Mouse (Mus musculus) left cerebral cortex, adult 2 months (tissue): ENCODE data around the gene Ptprc. TPM values are rescaled to one million over a fixed set of nuclear protein-coding genes. Genes with fewer than 3 reads are reported as not detected.
A peak's percentile ranks its signal among the peaks of the same experiment; 100 is the strongest.

Experiments
- DNase-seq, 2 experiments: peaks; one replicate each; pipeline ENCODE4 v3.0.0; 2021 to 2022; ENCODE audit warnings: low spot score in 2 of 2, mixed read lengths in 1 of 2; ENCODE audit errors: extremely low spot score in 1 of 2
- H3K27ac ChIP-seq: fragments of 200-600 bp; 2 replicates; pipeline ENCODE4 v1.8.1; 2022
- H3K4me3 ChIP-seq: fragments of 200-600 bp; 2 replicates; pipeline ENCODE4 v1.8.1; 2022
- CTCF ChIP-seq: fragments of 200-600 bp; IDR thresholded peaks from 2 replicates; pipeline ENCODE4 v1.8.1; 2022; ENCODE audit warnings: antibody characterized with exemption, mild to moderate bottlenecking, moderate library complexity
- intact Hi-C: fragments of 180-260 bp; cut with DNase I; formaldehyde crosslinking; loops from one replicate; pipeline ENCODE4 v1.15.1; 2025
- long read RNA-seq, 2 experiments: library from polyadenylated mRNA; stranded (forward); transcript quantifications; one replicate each; pipeline ENCODE4 v2.0.0; 2021; ENCODE audit warnings: borderline mapping rate in 2 of 2
- total RNA-seq, 2 experiments: library from RNA; stranded (reverse); gene quantifications; 2 replicates each; pipeline ENCODE4 v1.2.3; 2021

Gene Ptprc
- 1 to 10 TPM; 1.7 to 3.4 TPM for total RNA-seq
- long read RNA-seq, experiment 1, full-length matches to known transcripts, result 1 of 1 reads
- long read RNA-seq, experiment 1, partial matches to known transcripts, result 0 of 1 reads
- long read RNA-seq, experiment 1, other reads (novel, unspliced or antisense), result 0 of 1 reads
- long read RNA-seq, experiment 2, partial matches to known transcripts, result 0 of 1 reads
- long read RNA-seq, experiment 2, other reads (novel, unspliced or antisense), result 1 of 1 reads

GRCm38 (mm10) chr1:138175494-138175893, at the start of gene Ptprc:
Gene Ptprc, minus strand, starts transcription at chr1:138175708.
- no peak for DNase-seq

GRCm38 (mm10) chr1:138214736-138215458, 39.4 kb upstream of the Ptprc start:
- Histone ChIP-seq H3K27ac (no peak overlapping the region), H3K4me3 (no peak overlapping the region)
- TF ChIP-seq CTCF, result no peak
- DNase-seq, result no peak
- intact Hi-C loops, result no loop called here

More at GRCm38 (mm10) chr1:138175494-138175893, at the start of gene Ptprc:
- intact Hi-C loops, result no loop called here
- Histone ChIP-seq H3K4me3 (no peak within 1 kb of the TSS), H3K27ac (no peak within 1 kb of the TSS)
- no peak for TF ChIP-seq CTCF

DNA sequence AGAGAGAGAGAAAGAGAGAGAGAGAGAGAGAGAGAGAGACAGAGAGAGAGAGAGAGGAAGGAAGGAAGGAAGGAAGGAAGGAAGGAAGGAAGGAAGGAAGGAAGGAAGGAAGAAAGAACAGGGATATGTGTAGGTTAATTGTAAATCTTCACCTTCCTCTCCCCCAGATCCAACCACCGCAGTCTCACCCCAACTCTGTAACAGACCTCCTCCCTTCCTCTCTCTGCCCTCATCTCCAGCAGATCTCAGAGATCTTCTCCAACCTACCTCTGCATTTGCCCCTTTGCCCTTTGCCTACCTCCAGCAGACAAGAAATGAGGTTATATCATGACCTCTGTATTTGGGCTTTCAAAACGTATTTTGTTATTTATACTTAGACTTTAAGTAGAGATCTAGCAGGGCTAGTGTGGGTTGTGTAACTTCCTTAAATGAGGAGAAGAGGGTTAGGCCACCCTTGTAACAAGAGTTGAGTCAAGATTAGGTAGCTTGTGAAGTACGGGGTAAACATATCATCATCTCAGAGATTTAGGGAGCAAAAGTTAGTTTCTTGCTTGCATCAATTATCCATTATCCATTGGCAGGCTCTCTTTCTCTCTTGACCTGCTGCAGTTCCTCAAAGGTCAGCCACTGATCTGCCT, 35.0 kb upstream of the Ptprc start:
- H3K27ac ChIP-seq, result no peak overlapping the region
- intact Hi-C loops, result no loop called here
- DNase-seq, result no peak
- no peak overlapping the region for H3K4me3 ChIP-seq
- no peak for TF ChIP-seq CTCF

DNA sequence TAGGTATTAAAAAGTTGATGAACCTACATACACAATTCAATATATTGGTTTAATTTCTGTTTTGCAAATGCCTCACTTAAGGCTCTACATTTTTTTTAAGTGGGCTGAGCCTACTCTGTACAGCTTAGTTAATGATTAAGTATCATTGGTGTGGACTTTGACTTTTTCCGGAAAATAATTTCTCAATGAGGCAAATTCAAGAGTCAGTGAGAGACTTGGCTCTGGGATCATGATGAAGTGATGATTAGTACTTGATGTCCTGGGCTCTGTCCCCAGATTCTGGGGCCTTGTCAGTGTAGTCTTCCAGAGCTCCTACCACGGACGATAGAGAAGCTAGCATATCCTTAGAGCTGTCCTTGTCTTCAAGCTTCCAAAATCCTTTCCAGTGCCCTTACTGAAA, 34.2 kb upstream of the Ptprc start:
- TF ChIP-seq CTCF, result no peak
- intact Hi-C loops, result no loop called here
- H3K27ac ChIP-seq, result no peak overlapping the region
- no peak overlapping the region for H3K4me3 ChIP-seq
- no peak for DNase-seq

- intact Hi-C loops, result no loop called here
- H3K27ac ChIP-seq, result no peak overlapping the region
- DNase-seq, result no peak
These were observed 30.5 kb upstream of the Ptprc start for GRCm38 (mm10) chr1:138206041-138206440.

GRCm38 (mm10) chr1:138191689-138192508, 16.4 kb upstream of the Ptprc start:
- DNase-seq, result peak; percentile 12 to 19
- H3K4me3 ChIP-seq, result no peak overlapping the region
- intact Hi-C loops, result no loop called here
- 0 out of 2 replicates have a peak overlapping the region, but pooled peaks have one; percentile 28 for H3K27ac ChIP-seq
- TF ChIP-seq CTCF, result no peak

More at GRCm38 (mm10) chr1:138206041-138206440, 30.5 kb upstream of the Ptprc start:
- H3K4me3 ChIP-seq, result no peak overlapping the region
- TF ChIP-seq CTCF, result no peak

- intact Hi-C loops, result no loop called here
These were observed 12.6 kb upstream of the Ptprc start for GRCm38 (mm10) chr1:138188131-138188530.

GRCm38 (mm10) chr1:138185904-138186303, 10.4 kb upstream of the Ptprc start:
- no peak for TF ChIP-seq CTCF

More at GRCm38 (mm10) chr1:138188131-138188530, 12.6 kb upstream of the Ptprc start:
- no peak for DNase-seq
- Histone ChIP-seq H3K4me3 (no peak overlapping the region), H3K27ac (no peak overlapping the region)
- no peak for TF ChIP-seq CTCF

GRCm38 (mm10) chr1:138180081-138180480, 4.6 kb upstream of the Ptprc start:
- Histone ChIP-seq H3K27ac (no peak overlapping the region), H3K4me3 (no peak overlapping the region)
- intact Hi-C loops, result no loop called here
- no peak for TF ChIP-seq CTCF
- no peak for DNase-seq

More at GRCm38 (mm10) chr1:138185904-138186303, 10.4 kb upstream of the Ptprc start:
- Histone ChIP-seq H3K27ac (no peak overlapping the region), H3K4me3 (no peak overlapping the region)
- intact Hi-C loops, result no loop called here
- no peak for DNase-seq

DNA sequence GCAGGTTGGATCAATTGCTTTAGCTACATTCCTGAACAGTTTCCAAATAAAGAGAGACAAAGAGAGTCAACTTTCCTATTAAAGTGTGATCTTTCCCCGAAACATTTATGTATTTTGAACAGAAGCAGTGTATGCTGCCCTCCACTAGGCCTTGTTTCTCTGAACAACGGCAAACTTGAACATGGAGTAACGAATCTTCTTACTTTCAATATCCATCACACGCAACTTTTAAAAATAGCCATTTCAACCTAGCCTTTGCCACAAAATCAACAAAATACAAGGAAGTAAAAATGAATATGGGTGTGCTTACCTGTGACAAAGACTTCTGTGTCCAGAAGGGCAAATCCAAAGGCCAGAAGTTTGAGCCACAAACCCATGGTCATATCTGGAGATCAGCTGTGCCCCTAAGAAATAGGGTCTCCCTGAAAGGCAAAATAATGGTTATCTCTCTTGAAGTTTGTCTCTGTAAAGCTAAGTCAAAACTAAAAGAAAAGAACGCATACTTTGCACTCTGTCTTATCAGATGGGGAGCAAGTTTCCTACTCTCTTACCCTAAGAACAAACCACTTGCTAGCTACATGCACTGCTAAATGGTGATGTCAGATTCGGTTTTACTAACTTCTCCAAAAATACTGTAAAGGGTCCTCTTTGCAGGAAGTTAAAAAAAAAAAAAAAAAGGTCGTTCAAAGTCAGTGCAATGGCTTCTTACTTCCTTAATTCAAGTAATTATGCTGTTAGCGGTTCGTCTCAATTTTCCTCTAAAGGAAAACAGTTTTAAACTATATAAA, 609 bp downstream of the Ptprc start:
- DNase-seq, result no peak
- intact Hi-C loops, result no loop called here
- no peak overlapping the region for H3K27ac ChIP-seq
- TF ChIP-seq CTCF, result no peak
- no peak overlapping the region for H3K4me3 ChIP-seq

DNA sequence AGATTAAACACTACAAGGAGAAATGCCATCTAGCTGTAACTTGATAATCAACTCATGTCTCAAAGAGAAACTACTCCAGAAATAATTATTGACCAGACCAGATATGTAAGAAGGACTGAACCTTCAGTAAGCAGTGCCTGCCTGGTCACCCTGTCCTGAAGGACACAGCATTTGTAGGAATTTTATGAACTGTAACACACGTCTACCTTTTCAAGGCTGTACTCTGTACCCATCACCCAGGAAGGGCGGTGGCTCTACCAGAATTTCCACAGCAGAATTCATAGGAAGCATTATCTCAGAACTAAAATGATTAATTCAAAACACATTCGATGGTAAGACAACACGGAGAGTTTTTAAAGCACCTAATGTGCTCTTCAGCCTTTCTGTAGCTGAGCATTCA, 1.4 kb downstream of the Ptprc start:
- intact Hi-C loops, result no loop called here
- H3K4me3 ChIP-seq, result no peak overlapping the region
- TF ChIP-seq CTCF, result no peak
- no peak for DNase-seq
- H3K27ac ChIP-seq, result no peak overlapping the region
